Mouse (Mus musculus) kidney, embryonic 14.5 days (tissue): ENCODE results near the gene Tnfrsf11a. TPM values are rescaled to one million over a fixed set of nuclear protein-coding genes. Genes with fewer than 3 reads are reported as not detected.

Experiments used
- ATAC-seq: fragments of 200-750 bp; cut with Nextera tagmentation; 2 replicates; pipeline ENCODE4 v1.8.0; 2017; ENCODE audit warnings: moderate number of reproducible peaks, mild to moderate bottlenecking, moderate TSS enrichment, moderate library complexity; ENCODE audit not compliant: low FRiP score, low TSS enrichment
- H3K27ac ChIP-seq: fragments of 300-500 bp; sonication (generic); 2 replicates; pipeline ENCODE4 v1.5.1; 2014; ENCODE audit warnings: low read depth, mild to moderate bottlenecking, low read length, moderate library complexity, mixed read lengths
- H3K27me3 ChIP-seq: fragments of 300-500 bp; sonication (generic); 2 replicates; pipeline ENCODE4 v1.6.1; 2014; ENCODE audit warnings: mild to moderate bottlenecking, low read length; ENCODE audit not compliant: control insufficient read depth, insufficient read depth
- H3K36me3 ChIP-seq: fragments of 300-500 bp; sonication (generic); 2 replicates; pipeline ENCODE4 v1.6.1; 2014; ENCODE audit warnings: low read length, mixed read lengths; ENCODE audit not compliant: control insufficient read depth, insufficient read depth
- H3K4me1 ChIP-seq: fragments of 300-500 bp; sonication (generic); 2 replicates; pipeline ENCODE4 v1.6.1; 2014; ENCODE audit warnings: low read length, mixed read lengths; ENCODE audit not compliant: control insufficient read depth, insufficient read depth
- H3K4me2 ChIP-seq: fragments of 300-500 bp; sonication (generic); replicated peaks from 2 replicates; pipeline ENCODE4 v1.6.1; 2014; ENCODE audit warnings: low read depth, mild to moderate bottlenecking, low read length
- H3K4me3 ChIP-seq: fragments of 300-500 bp; sonication (generic); 2 replicates; pipeline ENCODE4 v1.5.1; 2014; ENCODE audit warnings: mild to moderate bottlenecking, low read length
- H3K9ac ChIP-seq: fragments of 300-500 bp; sonication (generic); 2 replicates; pipeline ENCODE4 v1.6.1; 2014; ENCODE audit warnings: low read depth, mild to moderate bottlenecking, low read length, moderate library complexity
- H3K9me3 ChIP-seq: fragments of 300-500 bp; sonication (generic); 2 replicates; pipeline ENCODE4 v1.6.1; 2016; ENCODE audit warnings: low read length; ENCODE audit not compliant: control insufficient read depth
- WGBS: fragments of 180-500 bp; shearing (Covaris S2); extraction: QIAGEN DNeasy Blood & Tissue Kit; methylation state at CpG from one replicate; pipeline ENCODE4 v1.1.7; 2014; 5-methylcytosine and 5-hydroxymethylcytosine counted together
- polyA plus RNA-seq: library from polyadenylated mRNA; unstranded; fragments of >200 nt; fragmentation: Nextera tagmentation; extraction: Ambion mirVana; gene quantifications from 2 replicates; pipeline ENCODE4 v1.2.1, GENCODE M21; 2014

Tnfrsf11a gene
- polyA plus RNA-seq, 1 experiment from 2014 or later = 0.88 TPM

GRCm38 (mm10) chr1:105780079-105780456 lies 450 bp upstream of the Tnfrsf11a start:
- 31% methylated on average over 12 of the region's 12 CpGs for WGBS
- Histone ChIP-seq H3K27me3 (peaks cover 12% of the 10 kb centered on the region; the same call in 1 of the 2 replicates), H3K9ac (peak overlapping the region; percentile 53), H3K36me3 (no peaks in the 10 kb centered on the region), H3K27ac (no peak overlapping the region), H3K4me2 (peak overlapping the region; percentile 71), H3K9me3 (no peaks in the 10 kb centered on the region), H3K4me3 (peak overlapping the region; percentile 45), H3K4me1 (no peaks in the 10 kb centered on the region)
- no peak for ATAC-seq

- Histone ChIP-seq H3K36me3 (no peaks in the 10 kb centered on the region), H3K4me2 (peak overlapping the region; percentile 71), H3K27me3 (peaks cover 12% of the 10 kb centered on the region; the same call in 1 of the 2 replicates), H3K4me3 (peak overlapping the region; percentile 45), H3K27ac (no peak overlapping the region), H3K9ac (peak overlapping the region; percentile 53; the same call in 1 of the 2 replicates), H3K4me1 (no peaks in the 10 kb centered on the region), H3K9me3 (no peaks in the 10 kb centered on the region)
- WGBS = 24% methylated on average over 12 of the region's 12 CpGs
- ATAC-seq = no peak
Observed at GRCm38 (mm10) chr1:105781391-105782146, 1.1 kb downstream of the Tnfrsf11a start.

- no peak for ATAC-seq
- H3K9ac ChIP-seq = no peak overlapping the region
- no peaks in the 10 kb centered on the region for H3K4me1 ChIP-seq
- no peak overlapping the region for H3K4me3 ChIP-seq
- no peaks in the 10 kb centered on the region for H3K36me3 ChIP-seq
- H3K9me3 ChIP-seq = no peaks in the 10 kb centered on the region
- peaks cover 8% of the 10 kb centered on the region; the same call in 1 of the 2 replicates for H3K27me3 ChIP-seq
- H3K4me2 ChIP-seq = no peak overlapping the region
- 34% methylated on average over 5 of the region's 5 CpGs for WGBS
- H3K27ac ChIP-seq = no peak overlapping the region
Observed at GRCm38 (mm10) chr1:105784257-105785016, 3.9 kb downstream of the Tnfrsf11a start.

GRCm38 (mm10) chr1:105785146-105785545 lies 4.6 kb downstream of the Tnfrsf11a start:
- Histone ChIP-seq H3K9ac (no peak overlapping the region), H3K27ac (no peak overlapping the region), H3K36me3 (no peaks in the 10 kb centered on the region), H3K4me3 (no peak overlapping the region), H3K27me3 (0 out of 2 replicates have a peak, but pooled peaks cover 1% of the 10 kb centered on the region), H3K9me3 (no peaks in the 10 kb centered on the region), H3K4me1 (no peaks in the 10 kb centered on the region), H3K4me2 (no peak overlapping the region)
- WGBS = 61% methylated on average over 4 of the region's 4 CpGs
- ATAC-seq = no peak

- Histone ChIP-seq H3K4me3 (no peak overlapping the region), H3K27ac (no peak overlapping the region)
Observed at GRCm38 (mm10) chr1:105786731-105787357, 6.3 kb downstream of the Tnfrsf11a start.

GRCm38 (mm10) chr1:105790103-105790502 lies 9.6 kb downstream of the Tnfrsf11a start:
- Histone ChIP-seq H3K27me3 (no peaks in the 10 kb centered on the region), H3K9me3 (no peaks in the 10 kb centered on the region), H3K4me2 (no peak overlapping the region), H3K4me3 (no peak overlapping the region), H3K9ac (no peak overlapping the region), H3K27ac (no peak overlapping the region), H3K4me1 (no peaks in the 10 kb centered on the region), H3K36me3 (no peaks in the 10 kb centered on the region)
- ATAC-seq = no peak
- WGBS = 82% methylated on average over 3 of the region's 3 CpGs

More at GRCm38 (mm10) chr1:105786731-105787357, 6.3 kb downstream of the Tnfrsf11a start:
- Histone ChIP-seq H3K36me3 (no peaks in the 10 kb centered on the region), H3K9ac (no peak overlapping the region), H3K4me2 (no peak overlapping the region), H3K27me3 (no peaks in the 10 kb centered on the region), H3K9me3 (no peaks in the 10 kb centered on the region), H3K4me1 (no peaks in the 10 kb centered on the region)
- ATAC-seq = no peak
- 68% methylated on average over 6 of the region's 6 CpGs for WGBS

GRCm38 (mm10) chr1:105794670-105795069 lies 14.2 kb downstream of the Tnfrsf11a start:
- 79% methylated on average over 6 of the region's 6 CpGs for WGBS
- H3K4me2 ChIP-seq = no peak overlapping the region
- no peak for ATAC-seq

GRCm38 (mm10) chr1:105795705-105796104 lies 15.2 kb downstream of the Tnfrsf11a start:
- 91% methylated on average over 4 of the region's 4 CpGs for WGBS
- Histone ChIP-seq H3K27ac (no peak overlapping the region), H3K27me3 (no peaks in the 10 kb centered on the region; the same call in 1 of the 2 replicates), H3K4me2 (no peak overlapping the region), H3K9ac (no peak overlapping the region), H3K4me1 (no peaks in the 10 kb centered on the region), H3K9me3 (no peaks in the 10 kb centered on the region), H3K4me3 (no peak overlapping the region), H3K36me3 (no peaks in the 10 kb centered on the region)
- no peak for ATAC-seq

More at GRCm38 (mm10) chr1:105794670-105795069, 14.2 kb downstream of the Tnfrsf11a start:
- no peaks in the 10 kb centered on the region for H3K9me3 ChIP-seq
- H3K27me3 ChIP-seq = no peaks in the 10 kb centered on the region; the same call in 1 of the 2 replicates
- H3K4me1 ChIP-seq = no peaks in the 10 kb centered on the region
- H3K9ac ChIP-seq = no peak overlapping the region
- H3K4me3 ChIP-seq = no peak overlapping the region
- H3K36me3 ChIP-seq = no peaks in the 10 kb centered on the region
- H3K27ac ChIP-seq = no peak overlapping the region
